Mouse (Mus musculus) layer of hippocampus, adult 6 months (tissue): ENCODE data around the gene Ces2b. TPM values are rescaled to one million over a fixed set of nuclear protein-coding genes. Genes with fewer than 3 reads are reported as not detected.

Source experiments
- long read RNA-seq, 2 experiments: library from polyadenylated mRNA; unstranded; transcript quantifications; one replicate each; pipeline ENCODE4 v2.0.0; 2019 to 2020
- polyA plus RNA-seq: library from polyadenylated mRNA; unstranded; fragments of <200 nt; fragmentation: Nextera tagmentation; gene quantifications from 2 replicates; pipeline ENCODE4 v1.2.3, GENCODE M21; 2021

The Ces2b gene
- not detected in 2 replicates for polyA plus RNA-seq
- long read RNA-seq, experiment 1 = 0 reads
- long read RNA-seq, experiment 2 = 0 reads

DNA sequence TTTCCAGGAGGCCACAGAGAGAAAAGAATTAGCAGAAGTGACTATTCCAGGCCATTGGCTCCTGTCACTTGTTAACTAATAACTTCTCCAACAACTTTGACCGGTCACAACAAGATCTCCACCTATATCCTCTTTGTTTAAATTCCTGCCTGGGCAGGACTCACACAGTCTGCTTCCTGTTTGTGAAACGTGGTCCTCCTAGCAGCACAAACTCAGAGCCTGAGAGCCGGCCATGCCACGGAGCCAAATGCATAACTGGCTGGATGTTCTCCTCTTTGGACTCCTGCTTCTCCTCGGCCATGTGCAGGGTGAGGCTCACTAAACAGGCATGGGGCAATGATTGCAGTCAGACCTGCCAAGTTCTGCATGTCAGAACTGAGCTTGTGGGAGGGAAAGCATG lies at the start of gene Ces2b:
TSS of gene Ces2b (plus strand) at position 133 of the 400 bp plus-strand sequence.

GRCm38 (mm10) chr8:104846831-104847230 lies 15.5 kb downstream of the Ces2b start, which contains the start of gene Ces2c:
Gene Ces2c, plus strand, starts transcription at chr8:104847068.

Other genes starting within 250 kb of the Ces2b start
- gene Pdp2, start 240.1 kb upstream of the Ces2b start, polyA plus RNA-seq = 6.6 and 11.4 TPM in 2 replicates
- gene Cdh16, start 207.2 kb upstream of the Ces2b start, polyA plus RNA-seq = not detected in 2 replicates
- gene Rrad, start 200.2 kb upstream of the Ces2b start, polyA plus RNA-seq = 0.95 and 0.98 TPM in 2 replicates
- gene Ciao2b, start 189.6 kb upstream of the Ces2b start, polyA plus RNA-seq = 92.2 and 95.5 TPM in 2 replicates
- not detected in 2 replicates for gene Ces2a, start 97.6 kb upstream of the Ces2b start, polyA plus RNA-seq
- not detected in 2 replicates for gene Ces2c, start 15.5 kb downstream of the Ces2b start, polyA plus RNA-seq
- not detected in 2 replicates for gene Ces2e, start 94.7 kb downstream of the Ces2b start, polyA plus RNA-seq
- not detected in 2 replicates for gene Ces2f, start 115.8 kb downstream of the Ces2b start, polyA plus RNA-seq
- gene Ces2g, start 130.1 kb downstream of the Ces2b start, polyA plus RNA-seq = 0.10 and 0.18 TPM in 2 replicates
- gene Ces2h, start 169.3 kb downstream of the Ces2b start, polyA plus RNA-seq = not detected in 2 replicates
- not detected in 2 replicates for gene Ces3a, start 217.0 kb downstream of the Ces2b start, polyA plus RNA-seq